Mouse (Mus musculus) right cerebral cortex, postnatal 4 days (tissue): Measurements from ENCODE around the gene Capn1.
A peak's percentile ranks its signal among the peaks of the same experiment; 100 is the strongest.
"Not testable (repeated sequence)": the region's sequence is repeated elsewhere in the genome, so short reads cannot be mapped to it uniquely, and the experiment has no call there.

Experiments used
- DNase-seq: peaks from one replicate; pipeline ENCODE4 v3.0.0-alpha.2; 2022

The Capn1 gene

GRCm38 (mm10) chr19:6015511-6016315, at the start of gene Capn1:
Gene Capn1 (minus strand): TSS chr19:6015897.
- DNase-seq, result peak; percentile 65

- DNase-seq, result no peak
These were observed 47.4 kb upstream of the Capn1 start for GRCm38 (mm10) chr19:6063081-6063480.

GRCm38 (mm10) chr19:6062418-6062817, 46.7 kb upstream of the Capn1 start:
- DNase-seq, result no peak

GRCm38 (mm10) chr19:6061641-6062302, 46.1 kb upstream of the Capn1 start:
- DNase-seq, result peak; percentile 52

- DNase-seq, result peak; percentile 85
These were observed 45.4 kb upstream of the Capn1 start, which contains the start of gene Znhit2 for GRCm38 (mm10) chr19:6061021-6061533. Gene Znhit2 (plus strand): TSS chr19:6061192.

- no peak for DNase-seq
These were observed 43.3 kb upstream of the Capn1 start for GRCm38 (mm10) chr19:6058966-6059365.

- DNase-seq, result no peak
These were observed 42.8 kb upstream of the Capn1 start for GRCm38 (mm10) chr19:6058513-6058912.

GRCm38 (mm10) chr19:6057313-6058096, 41.8 kb upstream of the Capn1 start, which contains the start of the genes Mrpl49 and Fau:
Gene Mrpl49 (minus strand): TSS chr19:6057785.
Gene Fau (plus strand): TSS chr19:6057844.
- peak; percentile 99 for DNase-seq

GRCm38 (mm10) chr19:6056696-6057095, 41.0 kb upstream of the Capn1 start:
- DNase-seq, result no peak

GRCm38 (mm10) chr19:6054296-6054695, 38.6 kb upstream of the Capn1 start:
- DNase-seq, result no peak

- no peak for DNase-seq
These were observed 36.8 kb upstream of the Capn1 start for GRCm38 (mm10) chr19:6052516-6052915.

- no peak for DNase-seq
These were observed 33.1 kb upstream of the Capn1 start for GRCm38 (mm10) chr19:6048681-6049410.

GRCm38 (mm10) chr19:6047899-6048166, 32.1 kb upstream of the Capn1 start:
- DNase-seq, result no peak

GRCm38 (mm10) chr19:6047154-6047898, 31.6 kb upstream of the Capn1 start:
- DNase-seq, result no peak

- peak; percentile 85 for DNase-seq
These were observed 30.8 kb upstream of the Capn1 start, which contains the start of gene Syvn1 for GRCm38 (mm10) chr19:6046294-6047153. Gene Syvn1 (plus strand): TSS chr19:6046576.

GRCm38 (mm10) chr19:6045366-6046293, 29.9 kb upstream of the Capn1 start:
- DNase-seq, result no peak

- DNase-seq, result not testable (repeated sequence)
These were observed 28.4 kb upstream of the Capn1 start for GRCm38 (mm10) chr19:6044102-6044501.

- no peak for DNase-seq
These were observed 26.6 kb upstream of the Capn1 start for GRCm38 (mm10) chr19:6042293-6042692.

GRCm38 (mm10) chr19:6040002-6040401, 24.3 kb upstream of the Capn1 start:
- DNase-seq, result no peak

GRCm38 (mm10) chr19:6038326-6038725, 22.6 kb upstream of the Capn1 start:
- DNase-seq, result no peak
